Mouse (Mus musculus): ENCODE results near the gene Stkld1.

Gene Stkld1

DNA sequence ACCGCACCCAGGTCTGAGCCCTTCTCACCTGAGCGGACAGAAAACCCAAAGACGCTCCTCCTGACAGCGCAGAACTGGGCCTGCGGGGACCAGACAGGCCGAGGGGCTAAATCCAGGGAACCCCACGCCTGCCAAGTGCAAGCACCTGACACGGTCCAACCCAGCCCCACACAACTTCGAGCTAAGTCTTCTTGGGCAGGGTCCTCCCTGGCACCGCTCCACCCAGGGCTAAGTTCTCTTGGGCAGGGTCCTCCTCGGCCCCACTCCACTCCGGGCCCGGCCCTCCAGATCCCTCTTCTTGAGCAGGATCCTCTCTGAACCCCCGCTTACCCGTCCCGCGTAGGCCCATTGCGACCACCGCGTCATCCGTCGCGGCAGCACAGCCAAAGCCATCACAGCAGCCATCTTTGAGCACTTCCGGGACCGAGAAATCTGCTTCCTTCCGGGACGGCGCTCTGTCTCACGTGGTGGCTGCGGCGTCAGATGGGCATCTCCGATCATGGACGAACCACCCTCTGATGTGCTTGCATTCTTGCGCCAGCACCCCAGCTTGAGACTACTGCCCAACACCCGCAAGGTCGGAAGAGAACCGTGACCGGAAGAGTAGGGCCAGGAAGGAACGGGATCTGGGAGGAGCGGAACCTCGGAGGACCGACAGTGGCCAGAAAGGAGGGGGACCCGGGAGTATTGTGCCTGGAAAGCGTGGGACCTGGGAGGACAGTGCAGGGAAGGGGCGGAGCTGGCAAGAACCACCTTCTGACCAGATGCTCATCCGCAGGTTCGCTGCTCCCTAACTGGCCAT, 17.7 kb upstream of the Stkld1 start, which contains the start of the genes Surf2 and Surf1:
Gene Surf2 (plus strand): TSS at position 441 of the 802 bp plus-strand sequence.
Gene Surf1 (minus strand): TSS at position 604 of the 802 bp plus-strand sequence.
- peak; percentile 88 to 89 for DNase-seq (ENCODE audit: low spot score in 2 of 2)

DNA sequence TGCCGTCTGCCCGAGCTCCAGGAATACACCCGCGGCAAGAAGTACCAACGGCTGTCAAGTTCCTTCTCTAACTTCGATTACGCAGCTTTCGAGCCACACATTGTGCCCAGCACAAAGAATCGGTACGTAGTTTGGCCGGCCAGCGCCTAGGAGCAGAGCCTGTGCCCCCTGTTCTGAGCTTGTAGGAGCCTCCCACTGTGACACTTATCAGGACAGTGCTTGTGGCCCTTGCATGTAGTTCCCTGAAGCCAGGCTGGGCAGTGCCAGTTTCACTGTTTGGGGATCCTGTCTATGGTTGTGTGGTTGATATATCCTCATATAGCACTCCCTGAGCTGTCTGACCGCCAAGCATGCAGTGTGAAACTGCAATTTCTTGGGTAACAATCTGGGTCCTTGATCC, 17.1 kb upstream of the Stkld1 start:
- no peak for DNase-seq (ENCODE audit: low spot score in 2 of 2)

DNA sequence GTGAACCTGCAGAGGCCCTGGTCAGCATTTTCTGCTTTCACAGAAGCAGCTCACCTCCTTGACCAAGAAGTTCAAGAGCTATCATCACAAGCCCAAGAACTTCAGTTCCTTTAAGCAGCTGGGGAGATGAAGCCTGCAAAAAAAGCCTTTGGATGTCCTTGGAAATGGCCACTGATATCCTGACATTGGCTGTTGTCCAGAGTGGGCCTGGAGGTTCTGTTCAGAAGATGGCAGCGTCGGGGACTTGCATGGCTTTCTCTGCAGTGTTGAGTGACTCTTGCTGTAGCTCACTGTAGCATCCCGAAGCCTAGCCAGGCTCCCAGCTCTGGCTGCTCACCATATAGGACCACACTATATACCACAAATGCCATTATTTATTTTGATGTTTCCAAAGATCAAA, 14.2 kb upstream of the Stkld1 start:
- no peak for DNase-seq (ENCODE audit: low spot score in 2 of 2)

DNA sequence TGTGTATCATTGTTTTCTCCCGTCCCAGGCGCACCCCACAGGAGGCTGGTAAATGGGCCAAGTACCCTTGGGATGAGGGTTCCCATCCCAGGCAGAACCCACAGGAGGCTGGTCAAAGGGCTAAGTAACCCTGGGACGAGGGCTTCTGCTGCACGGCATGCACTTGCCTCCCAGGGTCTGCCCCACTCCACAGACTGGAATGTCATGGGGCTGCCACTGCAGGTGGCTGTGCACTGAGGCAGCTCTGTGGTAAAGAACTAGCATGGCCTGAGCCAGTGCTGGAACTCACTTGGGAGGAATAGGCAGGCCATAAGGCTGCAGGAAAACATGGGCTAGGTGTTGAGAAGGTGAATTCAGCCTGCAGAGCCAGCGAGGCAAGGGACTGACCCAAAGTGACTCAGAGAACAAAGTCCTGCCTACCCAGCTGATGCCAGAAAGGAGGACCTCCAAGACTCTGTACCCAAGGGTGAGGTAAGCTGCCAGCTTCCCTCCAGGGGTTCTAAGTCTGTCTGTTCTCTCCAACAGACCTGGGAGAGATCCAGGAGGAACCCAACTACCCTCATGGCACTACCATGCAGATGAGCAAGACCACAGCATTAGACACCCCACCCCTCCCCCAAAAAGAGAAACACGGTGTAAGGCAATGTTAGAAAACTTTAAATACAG, 13.5 kb upstream of the Stkld1 start:
- DNase-seq (ENCODE audit: low spot score in 2 of 2), result no peak

DNA sequence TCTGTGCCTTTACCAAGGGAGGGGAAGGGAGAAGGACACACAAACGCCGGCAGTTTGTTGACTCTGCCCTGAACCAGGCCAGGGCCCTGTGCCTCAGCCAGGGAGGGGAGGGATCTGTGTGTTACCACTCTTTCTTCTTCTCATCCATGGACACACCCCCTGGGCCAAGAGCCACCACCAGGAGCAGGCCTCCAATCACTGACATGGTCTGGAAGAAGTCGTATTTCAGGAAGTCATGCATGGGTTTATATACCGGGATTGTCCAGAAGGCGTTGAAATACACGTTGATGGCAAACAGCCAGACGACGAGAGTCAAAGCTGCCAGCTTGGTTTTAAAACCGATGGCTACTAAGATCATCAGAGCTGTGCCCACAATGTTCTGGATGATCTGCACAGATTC, 12.1 kb upstream of the Stkld1 start:
- no peak for DNase-seq (ENCODE audit: low spot score in 2 of 2)

DNA sequence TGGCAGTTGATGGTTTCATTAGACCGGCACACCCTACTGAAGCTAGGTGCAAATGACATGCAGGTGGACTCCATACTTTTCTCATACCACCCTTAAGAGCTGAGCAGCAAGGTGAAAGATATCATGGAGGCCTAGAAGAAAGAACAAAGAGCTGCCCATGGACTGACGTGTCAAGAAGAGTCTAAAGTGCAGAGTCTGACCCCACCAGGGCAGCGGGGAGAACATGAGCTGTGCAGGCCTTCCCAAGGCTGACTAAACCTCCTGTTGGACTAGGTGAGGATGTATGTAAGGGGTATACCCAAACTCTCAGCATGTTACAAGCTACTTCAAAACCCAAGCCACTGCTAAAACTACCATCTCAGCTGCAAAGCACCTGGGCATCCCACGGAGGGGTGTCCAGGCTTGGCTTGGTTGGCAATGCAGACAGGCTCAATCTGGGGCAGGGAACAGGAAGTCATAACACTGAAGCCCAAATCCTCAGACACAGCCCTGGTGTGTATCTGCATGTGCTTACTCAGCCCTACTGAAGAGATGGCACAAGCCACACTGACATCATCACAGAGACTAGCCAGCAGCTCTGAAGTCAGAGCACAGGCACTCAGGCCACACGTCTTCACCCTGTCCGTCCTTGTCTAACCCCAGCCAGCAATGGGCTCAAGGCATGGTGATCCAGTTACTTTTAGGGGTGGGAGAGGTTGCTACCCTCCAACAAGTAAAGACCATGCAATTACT, 5.9 kb upstream of the Stkld1 start:
- no peak for DNase-seq (ENCODE audit: low spot score in 2 of 2)

DNA sequence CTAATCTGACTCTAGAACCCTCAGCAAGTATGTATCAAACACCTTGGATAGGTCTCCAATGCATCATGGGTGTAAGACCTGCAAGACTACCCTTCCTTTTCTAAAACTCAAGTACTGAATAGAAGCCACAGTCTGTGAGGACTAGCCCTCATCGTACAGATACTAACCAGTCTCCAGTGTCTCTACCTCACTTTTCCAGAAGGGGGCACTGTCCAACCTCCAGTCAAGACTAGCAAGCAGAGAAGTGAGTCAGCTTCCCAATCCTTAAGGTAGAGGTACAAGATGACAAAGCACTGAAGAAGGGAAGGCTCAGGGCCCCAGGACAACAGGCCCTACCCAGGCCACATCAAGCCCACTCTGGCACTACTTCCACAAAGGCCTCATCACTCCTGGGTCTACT, 3.5 kb upstream of the Stkld1 start:
- DNase-seq (ENCODE audit: low spot score in 2 of 2), result peak; percentile 79 to 82

DNA sequence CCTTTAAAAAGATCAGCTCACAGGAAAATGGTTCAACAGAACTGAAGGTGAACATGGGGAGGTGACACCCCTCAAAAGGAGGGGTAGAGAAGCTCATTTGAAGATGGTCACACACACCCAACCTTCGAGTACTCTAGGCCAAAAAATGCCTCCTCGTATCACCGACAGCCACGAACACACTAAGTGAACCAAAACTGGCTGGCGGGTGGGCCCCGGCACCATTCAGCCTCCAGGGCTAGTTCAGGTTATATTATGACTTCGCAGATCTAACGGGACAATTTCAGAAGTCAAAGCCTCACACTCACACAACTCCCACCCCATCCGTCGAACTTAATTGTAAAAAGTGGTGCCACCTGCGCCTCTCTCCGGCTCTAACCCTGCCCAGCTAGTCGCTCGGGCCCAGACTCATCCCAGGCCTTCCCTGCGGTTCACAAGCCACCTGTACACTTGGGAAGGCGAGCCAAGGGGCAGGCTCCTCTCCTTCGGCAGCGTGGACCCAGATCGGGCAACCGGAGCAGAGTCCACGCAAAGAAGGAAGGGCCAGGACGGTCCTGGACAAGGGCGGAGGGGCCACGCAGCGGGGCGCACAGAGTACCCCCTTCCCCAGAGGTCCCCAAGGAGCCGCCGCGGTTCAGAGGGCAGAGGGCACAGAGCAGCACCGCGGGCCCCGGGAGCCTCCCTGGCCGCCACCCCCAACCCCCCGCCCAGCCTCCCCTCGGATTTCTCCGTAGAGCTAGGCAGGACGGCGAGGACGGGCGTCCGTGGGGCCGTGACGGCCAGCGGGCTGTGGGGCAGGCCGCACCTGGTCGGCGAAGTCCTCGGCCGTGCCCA, 1.2 kb upstream of the Stkld1 start:
- no peak for DNase-seq (ENCODE audit: low spot score in 2 of 2)

DNA sequence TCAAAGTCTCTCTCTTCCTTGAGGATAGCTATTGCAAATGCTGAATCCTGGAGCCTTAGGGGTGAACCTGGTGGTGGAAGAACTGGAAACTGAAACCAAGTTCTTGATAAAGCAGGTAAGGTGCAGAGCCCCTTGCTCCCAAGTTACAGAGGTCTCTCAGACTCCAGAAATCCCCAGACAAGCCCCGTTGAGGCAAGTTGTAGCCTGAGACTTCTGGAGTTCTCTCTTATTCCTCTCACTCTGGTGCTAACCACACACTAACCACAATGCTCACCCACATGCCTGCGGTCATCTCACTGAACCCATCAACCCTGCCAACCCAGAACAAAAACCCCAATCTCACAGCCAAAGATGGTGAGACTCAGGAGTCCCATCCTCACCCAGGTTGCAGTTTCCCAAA, 1.4 kb downstream of the Stkld1 start:
- DNase-seq (ENCODE audit: low spot score in 2 of 2), result no peak

DNA sequence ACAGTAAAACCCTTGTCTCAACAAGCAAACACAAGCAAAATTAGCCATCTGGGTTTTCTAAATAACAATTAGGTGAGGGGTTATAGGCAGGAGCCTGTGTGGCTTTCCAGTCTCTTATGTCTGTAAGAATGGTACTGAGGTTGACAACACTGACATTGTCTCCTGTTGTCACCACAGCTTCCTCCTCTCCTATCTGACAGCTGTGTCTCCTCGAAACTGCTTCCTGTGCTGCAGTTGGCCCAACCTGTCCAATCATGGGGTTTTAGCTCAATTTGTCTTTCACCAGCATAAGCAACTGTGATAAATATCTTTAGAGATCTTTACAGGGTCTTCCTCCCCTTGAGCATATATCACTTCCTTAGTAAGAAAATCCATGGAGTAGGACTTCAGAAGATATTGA, 2.6 kb downstream of the Stkld1 start:
- no peak for DNase-seq (ENCODE audit: low spot score in 2 of 2)

DNA sequence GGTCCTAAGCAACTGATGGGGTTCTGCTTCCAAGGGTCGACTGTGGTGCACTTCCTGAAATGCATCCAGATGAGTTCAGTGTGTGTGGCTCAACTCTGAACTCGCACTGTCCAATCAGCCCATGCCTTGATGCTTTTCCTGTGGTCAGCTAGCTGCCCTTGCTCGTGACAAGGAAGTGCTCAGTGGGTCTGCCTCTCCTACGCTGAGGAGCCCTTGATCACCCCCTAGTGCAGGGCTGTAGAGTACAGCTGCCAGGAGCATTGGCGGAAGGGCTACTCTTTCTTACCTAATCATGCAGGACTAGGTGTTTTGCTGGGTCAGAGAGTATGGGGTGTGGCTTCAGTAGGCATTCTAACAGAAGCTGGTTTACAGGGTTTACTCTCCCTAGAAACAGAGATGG, 7.7 kb downstream of the Stkld1 start:
- no peak for DNase-seq (ENCODE audit: low spot score in 2 of 2)

DNA sequence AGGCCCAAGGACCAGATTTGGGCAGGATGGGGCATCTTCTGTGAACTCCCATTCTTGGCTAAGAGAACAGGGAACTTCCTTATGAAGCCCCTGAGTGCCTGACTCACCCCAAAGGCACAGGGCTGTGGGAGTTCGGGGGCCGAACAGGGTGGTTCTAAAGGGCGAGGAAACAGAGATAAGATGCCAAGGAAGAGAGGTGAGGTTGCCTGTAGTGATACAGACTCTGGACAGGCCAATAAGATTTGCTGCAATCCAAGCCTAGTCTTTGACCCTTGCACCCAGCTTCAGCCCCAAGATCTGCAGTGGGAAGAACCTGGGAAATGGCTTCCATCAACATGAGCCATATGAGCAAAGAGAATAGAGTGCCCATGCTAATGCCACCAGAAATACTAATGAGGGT, 9.4 kb downstream of the Stkld1 start:
- DNase-seq (ENCODE audit: low spot score in 2 of 2), result no peak

DNA sequence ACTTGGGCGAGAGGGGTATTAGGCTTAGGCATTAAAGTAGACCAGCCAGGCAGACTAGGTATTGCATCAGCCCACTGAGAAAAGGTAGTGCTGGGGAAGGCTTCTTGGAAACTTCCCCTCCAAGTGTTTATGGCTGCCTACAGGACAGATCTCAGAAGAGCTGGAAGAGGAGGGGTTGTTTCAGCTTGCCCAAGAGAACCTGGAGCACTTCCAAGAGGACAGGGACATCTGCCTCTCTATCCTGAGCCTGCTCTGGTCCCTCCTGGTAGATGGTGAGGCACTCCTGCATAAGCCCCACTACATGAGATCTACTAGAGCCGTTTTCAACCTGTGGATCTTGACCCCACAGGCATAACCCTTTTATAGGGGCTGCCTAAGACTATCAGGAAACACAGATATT, 16.6 kb downstream of the Stkld1 start:
- no peak for DNase-seq (ENCODE audit: low spot score in 2 of 2)

DNA sequence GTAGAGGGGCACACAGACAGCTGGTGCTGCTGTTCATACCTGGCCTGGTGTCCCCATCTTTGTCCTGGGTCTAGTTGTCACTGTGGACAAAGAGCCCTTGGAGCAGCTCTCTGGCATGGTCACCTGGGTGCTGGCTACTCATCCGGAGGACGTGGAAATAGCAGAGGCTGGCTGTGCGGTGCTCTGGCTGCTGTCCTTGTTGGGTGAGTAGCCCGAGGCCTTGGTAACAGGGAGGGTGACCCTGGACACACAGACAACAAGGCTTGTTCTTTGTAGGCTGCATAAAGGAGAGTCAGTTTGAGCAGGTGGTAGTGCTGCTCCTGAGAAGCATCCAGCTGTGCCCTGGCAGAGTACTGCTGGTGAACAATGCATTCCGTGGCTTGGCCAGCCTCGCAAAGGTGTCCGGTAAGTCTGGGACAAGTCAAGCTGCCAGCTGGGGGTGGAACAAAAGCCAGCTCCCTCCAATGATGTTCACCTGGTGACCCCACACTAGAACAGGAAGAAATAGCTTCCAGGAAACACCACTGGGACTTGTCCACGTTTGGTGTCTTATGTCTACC, 17.6 kb downstream of the Stkld1 start:
- no peak for DNase-seq (ENCODE audit: low spot score in 2 of 2)

DNA sequence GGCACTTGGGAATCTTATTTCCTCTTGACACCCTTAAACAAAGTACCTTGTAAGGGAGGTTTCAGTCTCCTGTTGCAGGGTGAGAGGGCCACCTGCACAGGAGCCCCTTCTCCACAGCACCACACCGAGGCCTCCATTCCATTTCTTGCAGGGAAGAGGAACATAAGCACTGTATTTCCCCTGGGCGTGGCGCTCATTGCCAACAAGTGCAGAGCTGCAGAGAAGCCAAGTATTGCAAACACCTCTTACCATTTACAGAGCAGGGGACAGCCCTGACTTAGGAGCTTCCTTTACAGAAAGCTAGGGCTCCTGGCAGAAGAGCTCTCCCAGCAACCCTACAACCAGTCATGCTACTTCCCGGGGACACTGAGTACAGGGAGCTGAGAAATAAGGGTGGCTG, 18.3 kb downstream of the Stkld1 start:
- DNase-seq (ENCODE audit: low spot score in 2 of 2), result no peak

DNA sequence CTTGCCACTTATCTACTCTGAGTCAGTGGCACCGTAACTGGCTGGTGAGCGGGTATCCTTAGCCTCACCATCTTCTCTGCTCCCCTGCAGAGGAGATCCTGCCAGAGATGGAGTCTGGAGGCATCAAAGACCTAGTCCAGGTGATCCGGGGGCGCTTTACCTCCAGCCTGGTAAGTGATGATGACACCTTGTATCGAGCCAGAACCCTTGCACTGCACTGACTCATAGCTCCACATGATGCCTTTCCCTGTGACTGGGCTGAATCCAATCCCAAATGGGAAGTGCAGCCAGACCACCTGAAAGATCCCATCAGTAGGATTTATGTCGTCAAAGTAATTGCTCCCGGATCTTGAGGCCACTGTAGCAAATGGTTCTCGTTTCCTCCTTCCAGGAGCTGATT, 19.0 kb downstream of the Stkld1 start:
- DNase-seq (ENCODE audit: low spot score in 2 of 2), result no peak

DNA sequence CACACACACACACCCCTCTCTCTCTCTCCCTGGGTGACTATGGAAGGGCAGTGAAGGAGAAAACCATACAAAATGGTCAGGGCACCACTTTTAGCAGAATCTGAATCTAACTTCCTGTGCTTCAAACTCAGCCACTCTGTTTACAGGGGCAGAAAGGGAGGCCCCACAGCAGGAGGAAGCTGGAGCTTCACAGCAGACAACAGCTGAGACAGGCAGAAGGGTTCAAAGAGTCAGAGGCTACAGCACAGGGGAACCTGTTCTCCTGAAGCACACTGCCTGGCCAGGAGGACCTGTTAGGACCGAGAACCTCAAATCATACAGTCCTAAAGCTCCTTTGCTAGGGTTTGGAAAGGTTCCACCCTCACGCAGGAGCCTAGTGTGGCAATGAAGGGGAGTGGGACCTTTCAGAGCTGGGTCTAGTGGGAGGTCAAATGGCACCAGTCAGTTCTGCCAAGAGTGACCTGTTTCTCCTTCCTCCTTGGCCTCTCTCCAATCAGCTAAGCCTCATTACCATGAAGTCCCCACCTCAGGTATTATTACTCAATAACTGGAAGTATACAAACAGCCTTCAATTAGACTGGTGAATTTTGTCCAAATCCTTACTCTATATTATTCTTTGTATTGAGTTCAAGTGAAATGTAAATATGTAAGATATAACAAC, 21.0 kb downstream of the Stkld1 start:
- DNase-seq (ENCODE audit: low spot score in 2 of 2), result no peak

DNA sequence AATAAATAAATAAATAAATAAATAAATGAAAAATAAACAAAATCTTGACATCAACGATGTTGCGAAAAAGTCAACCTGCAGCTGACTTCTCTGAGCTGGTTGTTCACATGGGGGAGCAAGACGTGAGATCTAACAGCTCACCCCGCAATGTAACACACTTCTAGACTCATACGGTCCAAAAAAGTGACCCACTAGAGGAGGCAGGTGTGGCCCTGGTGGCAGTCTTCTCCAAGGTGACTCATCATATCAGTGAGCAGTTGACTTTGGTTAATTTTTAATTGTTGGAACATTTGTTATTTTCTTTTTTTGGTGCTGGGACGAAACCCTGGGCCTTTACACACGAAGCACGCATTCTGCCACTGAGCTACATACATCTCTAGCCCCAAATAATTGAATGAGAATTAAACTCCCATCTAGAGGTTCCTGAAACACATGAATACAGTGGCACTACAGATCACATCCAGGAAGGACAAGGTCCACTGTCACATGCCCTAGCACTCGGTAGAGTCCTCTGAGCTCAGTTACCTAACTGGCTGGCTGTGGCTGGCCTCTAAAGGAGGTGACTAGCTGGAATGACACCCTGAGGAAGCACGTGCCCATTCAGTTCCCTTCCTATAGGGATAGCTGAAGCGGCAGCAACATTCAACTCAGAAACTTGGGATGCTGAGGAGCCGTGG, 23.1 kb downstream of the Stkld1 start:
- no peak for DNase-seq (ENCODE audit: low spot score in 2 of 2)

DNA sequence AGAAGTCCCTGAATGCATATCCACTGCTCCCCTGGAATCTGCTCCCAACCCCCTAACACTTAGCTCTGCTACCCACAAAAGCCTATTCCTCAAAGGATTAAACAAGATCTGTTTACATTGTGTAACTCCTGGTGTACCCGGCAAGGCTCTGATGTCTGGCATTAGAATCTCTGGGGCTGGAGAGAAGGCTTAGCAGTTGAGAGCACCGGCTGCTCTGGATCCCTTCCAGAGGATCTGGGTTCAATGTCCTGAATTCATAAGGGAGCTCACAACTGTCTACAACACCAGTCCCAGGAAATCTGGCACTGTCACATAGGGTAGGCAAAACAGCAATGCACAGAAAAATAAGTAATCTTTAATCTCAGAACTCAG, 23.6 kb downstream of the Stkld1 start:
- DNase-seq (ENCODE audit: low spot score in 2 of 2), result no peak

DNA sequence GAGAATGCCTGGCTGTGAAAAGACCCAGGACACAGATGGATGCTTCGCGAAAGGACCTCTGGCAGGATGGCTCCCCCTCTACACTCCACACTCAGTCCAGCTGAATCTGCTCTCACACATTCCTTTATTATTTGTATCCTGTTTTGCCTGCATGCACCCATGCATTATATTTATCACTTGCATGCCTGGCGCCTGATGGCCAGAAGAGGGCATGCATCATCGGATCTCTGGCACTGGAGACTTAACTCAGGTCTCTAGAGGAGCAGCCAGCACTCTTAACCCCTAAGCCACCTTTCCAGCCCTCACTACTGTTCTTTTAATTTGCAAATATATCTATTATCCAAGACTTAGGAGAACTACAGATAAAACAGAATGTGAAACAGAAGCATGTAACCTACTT, 26.9 kb downstream of the Stkld1 start:
- DNase-seq (ENCODE audit: low spot score in 2 of 2), result no peak

Measured in right cerebral cortex, adult 2 months (tissue).